Mouse (Mus musculus): ENCODE measurements around the gene Tpmt. TPM values are rescaled to one million over a fixed set of nuclear protein-coding genes. Genes with fewer than 3 reads are reported as not detected.

Gene Tpmt
- 16.3 and 21.1 TPM in 2 replicates for polyA plus RNA-seq (2016; fragmentation: Nextera tagmentation; extraction: Ambion mirVana)

DNA sequence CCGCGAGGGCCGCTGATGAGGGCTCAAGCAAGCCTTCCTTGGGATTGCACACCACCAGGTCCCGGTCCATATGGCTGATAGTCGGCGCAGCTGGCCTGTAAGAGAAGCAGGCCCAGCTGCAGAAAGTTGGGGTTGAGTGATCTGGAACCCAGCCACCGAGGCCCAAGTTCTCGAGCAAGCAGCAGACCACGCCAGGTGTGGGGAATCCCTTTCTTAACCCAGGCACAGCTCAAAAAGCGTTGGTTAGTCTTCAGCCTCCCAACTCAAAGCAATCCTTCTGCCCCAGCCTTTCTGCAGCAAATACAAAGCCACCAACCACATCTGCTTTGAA is at the start of gene Tpmt:
Gene Tpmt (minus strand): TSS at position 121 of the 331 bp plus-strand sequence.
- no peaks in the 10 kb centered on the region for H3K9me3 ChIP-seq
- H3K4me1 ChIP-seq, result peaks cover 19% of the 10 kb centered on the region
- H3K4me3 ChIP-seq, result peak within 1 kb of the TSS; percentile 96
- no peaks in the 10 kb centered on the region for H3K27me3 ChIP-seq (ENCODE audit: insufficient read depth, poor library complexity, severe bottlenecking)
- peak within 1 kb of the TSS; percentile 89 for H3K27ac ChIP-seq
- DNase-seq (ENCODE audit: low spot score), result no peak
- H3K36me3 ChIP-seq, result peaks cover 11% of the 10 kb centered on the region
- WGBS, result 22% methylated on average over 10 of the region's 10 CpGs

DNA sequence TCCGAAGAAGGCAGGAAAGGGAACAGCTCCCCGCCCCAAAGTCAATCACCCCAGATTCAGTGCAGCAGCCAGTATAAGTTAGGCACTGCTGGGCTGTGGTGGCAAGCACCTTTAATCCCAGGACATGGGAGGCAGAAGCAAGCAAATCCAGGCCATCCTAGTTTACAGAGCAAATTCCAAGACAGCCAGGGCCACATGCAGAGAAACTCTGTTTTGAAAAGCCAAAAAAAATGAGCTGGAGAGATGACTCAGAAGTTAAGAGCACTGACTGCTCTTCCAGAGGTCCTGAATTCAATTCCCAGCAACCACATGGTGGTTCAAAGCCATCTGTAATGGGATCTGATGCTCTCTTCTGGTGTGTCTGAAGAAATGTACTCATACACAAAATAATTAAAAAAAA is 49.3 kb upstream of the Tpmt start:
- DNase-seq (ENCODE audit: low spot score), result no peak
- no peak overlapping the region for H3K4me3 ChIP-seq
- H3K27me3 ChIP-seq (ENCODE audit: insufficient read depth, poor library complexity, severe bottlenecking), result no peaks in the 10 kb centered on the region
- no peak overlapping the region for H3K27ac ChIP-seq
- H3K4me1 ChIP-seq, result no peaks in the 10 kb centered on the region
- peaks cover 84% of the 10 kb centered on the region for H3K36me3 ChIP-seq
- 90% methylated on average over 2 of the region's 2 CpGs for WGBS
- no peaks in the 10 kb centered on the region for H3K9me3 ChIP-seq

DNA sequence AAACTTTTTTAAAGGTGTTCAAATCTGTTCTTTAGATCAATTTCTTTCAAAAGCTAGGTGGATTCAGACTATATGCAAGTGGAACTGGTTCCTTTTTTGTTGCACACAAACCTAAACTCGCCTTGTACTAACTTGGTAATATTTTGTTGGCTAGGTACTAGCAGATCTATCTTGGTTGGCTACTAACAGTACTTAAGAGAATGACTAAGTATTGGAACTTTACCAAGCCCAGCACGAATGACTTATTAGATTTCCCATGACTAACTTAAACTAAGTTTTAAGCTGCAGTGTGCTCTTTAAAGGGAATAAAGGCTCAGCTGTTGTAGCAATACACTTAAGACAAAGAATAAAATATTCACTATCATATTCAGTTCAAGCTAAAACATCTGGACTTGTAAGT is 44.7 kb upstream of the Tpmt start:
- WGBS, result 88% methylated on average over 2 of the region's 2 CpGs
- Histone ChIP-seq H3K27me3 (ENCODE audit: insufficient read depth, poor library complexity, severe bottlenecking) (no peaks in the 10 kb centered on the region), H3K4me1 (no peaks in the 10 kb centered on the region), H3K4me3 (no peak overlapping the region), H3K9me3 (no peaks in the 10 kb centered on the region), H3K27ac (no peak overlapping the region), H3K36me3 (peaks cover 90% of the 10 kb centered on the region)
- no peak for DNase-seq (ENCODE audit: low spot score)

DNA sequence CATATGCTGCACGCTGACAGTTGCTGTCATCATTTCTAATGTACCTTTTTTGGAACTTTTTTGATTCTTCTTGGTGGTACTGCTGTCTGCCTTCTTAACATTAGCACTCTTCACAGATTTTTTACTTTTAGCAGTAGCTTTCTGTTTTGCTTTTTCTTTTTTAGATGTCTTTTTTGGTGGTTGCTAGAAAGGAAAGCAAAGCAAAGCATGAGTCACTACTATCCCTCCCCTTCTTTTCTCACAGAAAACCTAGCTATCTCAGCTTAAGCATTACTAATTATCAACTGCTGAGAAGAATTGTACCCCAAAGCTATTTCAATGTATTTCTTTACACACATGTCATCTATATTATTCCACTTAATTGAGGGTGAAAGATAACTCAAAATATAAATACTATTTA is 43.9 kb upstream of the Tpmt start:
- WGBS, result 91% methylated on average over 1 of the region's 1 CpGs
- DNase-seq (ENCODE audit: low spot score), result no peak
- no peak overlapping the region for H3K27ac ChIP-seq
- H3K9me3 ChIP-seq, result no peaks in the 10 kb centered on the region
- peaks cover 86% of the 10 kb centered on the region for H3K36me3 ChIP-seq
- no peaks in the 10 kb centered on the region for H3K4me1 ChIP-seq
- H3K4me3 ChIP-seq, result no peak overlapping the region
- H3K27me3 ChIP-seq (ENCODE audit: insufficient read depth, poor library complexity, severe bottlenecking), result no peaks in the 10 kb centered on the region

DNA sequence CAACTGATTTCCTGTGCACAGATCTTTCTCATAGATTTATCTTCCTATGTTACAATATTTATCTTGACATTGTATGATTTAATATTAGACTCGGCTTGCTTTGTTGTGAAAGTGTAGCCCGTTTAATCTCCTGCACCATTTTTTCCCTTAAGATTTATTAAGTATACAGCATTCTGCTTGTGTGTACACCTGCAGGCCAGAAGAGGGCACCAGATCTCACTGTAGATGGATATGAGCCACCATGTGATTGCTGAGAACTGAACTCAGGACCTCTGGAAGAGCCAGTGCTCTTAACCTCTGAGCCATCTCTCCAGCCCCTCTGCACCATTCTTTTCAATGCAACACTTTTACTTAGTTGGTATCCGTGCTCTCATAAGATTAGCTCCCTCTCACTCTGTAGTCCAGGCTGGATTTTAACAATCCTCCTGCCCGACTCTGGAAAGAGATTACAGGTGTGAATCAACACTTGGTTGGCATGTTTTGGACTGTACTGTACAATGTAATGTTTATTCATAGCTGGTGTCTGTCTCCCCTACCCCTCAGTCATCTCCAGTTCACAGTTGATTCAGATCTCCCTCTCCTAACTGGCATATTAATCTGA is 36.5 kb upstream of the Tpmt start:
- Histone ChIP-seq H3K27ac (no peak overlapping the region), H3K36me3 (peaks cover 47% of the 10 kb centered on the region), H3K4me1 (0 out of 2 replicates have a peak, but pooled peaks cover 2% of the 10 kb centered on the region), H3K27me3 (ENCODE audit: insufficient read depth, poor library complexity, severe bottlenecking) (no peaks in the 10 kb centered on the region), H3K9me3 (no peaks in the 10 kb centered on the region), H3K4me3 (no peak overlapping the region)
- peak; percentile 43 for DNase-seq (ENCODE audit: low spot score)
- WGBS, result 86% methylated on average over 4 of the region's 4 CpGs

DNA sequence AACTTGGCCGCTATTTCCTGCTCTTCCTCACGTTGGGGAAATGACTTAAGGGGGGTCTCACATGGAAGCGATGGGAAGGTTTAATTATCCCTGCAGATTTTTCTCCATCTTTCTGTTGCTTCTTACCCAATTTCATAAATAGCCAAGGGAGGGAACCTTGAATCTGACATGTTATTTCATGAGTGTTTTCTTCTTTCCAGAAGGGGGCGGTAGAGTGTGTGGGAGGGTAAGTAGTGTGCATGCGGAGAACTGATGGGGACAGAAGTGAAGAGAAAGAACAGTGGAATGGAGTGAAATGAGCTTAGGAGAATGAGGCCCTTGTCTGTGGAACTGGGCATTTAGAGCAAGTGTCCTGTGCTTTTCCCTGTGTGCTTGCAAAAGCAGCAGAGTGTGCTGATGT is 34.3 kb upstream of the Tpmt start:
- H3K27me3 ChIP-seq (ENCODE audit: insufficient read depth, poor library complexity, severe bottlenecking), result no peaks in the 10 kb centered on the region
- no peak overlapping the region for H3K27ac ChIP-seq
- no peak for DNase-seq (ENCODE audit: low spot score)
- H3K9me3 ChIP-seq, result no peaks in the 10 kb centered on the region
- H3K4me1 ChIP-seq, result 0 out of 2 replicates have a peak, but pooled peaks cover 4% of the 10 kb centered on the region
- H3K4me3 ChIP-seq, result no peak overlapping the region
- H3K36me3 ChIP-seq, result peaks cover 33% of the 10 kb centered on the region
- WGBS, result 72% methylated on average over 5 of the region's 5 CpGs

DNA sequence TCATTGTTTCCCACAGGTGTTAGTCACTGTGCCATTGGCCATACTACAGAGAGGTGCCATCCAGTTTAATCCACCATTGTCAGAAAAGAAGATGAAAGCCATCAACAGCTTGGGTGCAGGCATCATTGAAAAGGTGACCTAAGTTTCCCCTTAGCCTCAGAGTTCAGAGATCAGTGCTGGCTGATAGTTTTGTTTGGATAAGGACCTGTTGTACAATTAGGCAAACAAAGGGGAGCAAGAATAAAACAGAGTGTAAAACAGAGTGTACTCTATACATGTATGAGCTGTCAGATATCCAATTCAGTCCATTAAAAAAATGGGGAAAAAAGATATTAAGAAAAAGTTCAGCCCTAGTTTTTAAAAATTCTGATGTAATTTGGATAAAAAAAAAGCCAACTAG is 32.8 kb upstream of the Tpmt start:
- DNase-seq (ENCODE audit: low spot score), result peak; percentile 58
- Histone ChIP-seq H3K4me1 (0 out of 2 replicates have a peak, but pooled peaks cover 4% of the 10 kb centered on the region), H3K27ac (no peak overlapping the region), H3K36me3 (peaks cover 31% of the 10 kb centered on the region), H3K27me3 (ENCODE audit: insufficient read depth, poor library complexity, severe bottlenecking) (no peaks in the 10 kb centered on the region), H3K4me3 (no peak overlapping the region), H3K9me3 (no peaks in the 10 kb centered on the region)

DNA sequence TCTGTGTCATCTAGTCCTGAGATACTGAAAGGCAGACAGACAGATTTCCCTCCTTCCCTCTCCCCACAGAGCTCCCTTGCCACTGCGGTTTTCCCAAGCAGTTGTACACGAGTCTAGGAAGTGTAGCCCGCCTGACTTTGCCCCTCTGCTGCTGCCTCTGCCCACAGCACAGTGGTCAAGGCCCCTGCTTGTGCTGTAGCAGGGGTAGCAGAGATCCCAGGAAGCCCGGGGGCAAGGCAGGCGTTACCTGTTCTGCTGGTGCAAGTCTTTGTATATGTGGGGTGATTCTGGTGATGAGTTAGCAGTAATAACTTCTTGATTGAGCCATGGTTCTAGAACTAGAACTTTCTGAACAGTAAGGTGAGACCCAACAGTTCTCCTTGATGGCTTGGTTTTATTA is 31.6 kb upstream of the Tpmt start:
- 0 out of 2 replicates have a peak, but pooled peaks cover 4% of the 10 kb centered on the region for H3K4me1 ChIP-seq
- H3K36me3 ChIP-seq, result peaks cover 32% of the 10 kb centered on the region
- 73% methylated on average over 5 of the region's 5 CpGs for whole genome bisulfite sequencing

DNA sequence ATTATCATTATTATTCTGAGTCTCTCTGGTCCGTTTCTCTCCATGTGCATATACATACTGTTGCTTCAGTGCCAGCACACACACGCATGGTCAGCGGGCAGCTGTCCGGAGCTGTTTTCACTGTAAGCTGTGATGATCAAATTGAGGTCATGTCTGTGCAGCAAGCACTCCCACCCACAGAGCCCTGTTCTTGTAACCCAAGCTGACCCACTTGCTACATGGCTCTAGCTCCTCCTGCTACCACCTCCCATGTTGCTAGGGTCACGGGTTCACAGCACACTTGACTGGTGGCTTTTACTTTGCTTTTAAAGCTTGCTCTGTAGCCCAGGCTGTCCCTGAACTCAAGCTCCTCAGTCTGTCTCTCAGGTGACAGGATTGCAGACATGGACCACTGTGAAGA is 27.9 kb upstream of the Tpmt start:
- no peak overlapping the region for H3K27ac ChIP-seq
- no peaks in the 10 kb centered on the region for H3K9me3 ChIP-seq
- H3K4me1 ChIP-seq, result 0 out of 2 replicates have a peak, but pooled peaks cover 4% of the 10 kb centered on the region
- no peaks in the 10 kb centered on the region for H3K27me3 ChIP-seq (ENCODE audit: insufficient read depth, poor library complexity, severe bottlenecking)
- peaks cover 22% of the 10 kb centered on the region for H3K36me3 ChIP-seq
- no peak overlapping the region for H3K4me3 ChIP-seq
- WGBS, result 90% methylated on average over 5 of the region's 5 CpGs
- DNase-seq (ENCODE audit: low spot score), result peak; percentile 62

More for the DNA sequence above, 31.6 kb upstream of the Tpmt start:
- no peaks in the 10 kb centered on the region for H3K9me3 ChIP-seq
- no peak overlapping the region for H3K4me3 ChIP-seq
- no peak overlapping the region for H3K27ac ChIP-seq
- peak; percentile 62 for DNase-seq (ENCODE audit: low spot score)
- no peaks in the 10 kb centered on the region for H3K27me3 ChIP-seq (ENCODE audit: insufficient read depth, poor library complexity, severe bottlenecking)

DNA sequence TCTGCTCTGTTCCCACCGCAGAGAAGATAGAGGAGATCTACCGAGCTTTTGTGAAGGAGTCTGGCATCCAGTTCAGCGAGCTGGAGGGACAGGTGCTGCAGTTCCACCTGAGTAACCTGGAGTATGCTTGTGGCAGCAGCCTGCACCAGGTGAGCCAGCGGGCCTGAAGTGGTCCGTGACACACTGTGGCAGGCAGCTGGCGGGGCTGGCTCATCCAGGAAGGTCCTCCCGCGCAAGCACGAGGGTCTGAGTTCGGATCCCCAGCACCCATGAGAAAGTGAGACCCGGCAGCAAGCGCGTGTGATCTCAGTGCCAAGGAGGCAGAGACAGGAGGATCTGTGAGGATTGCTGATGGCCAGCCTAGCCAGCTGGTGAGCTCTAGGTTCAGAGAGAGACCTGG is 27.3 kb upstream of the Tpmt start:
- peaks cover 22% of the 10 kb centered on the region for H3K36me3 ChIP-seq
- 87% methylated on average over 13 of the region's 13 CpGs for WGBS

DNA sequence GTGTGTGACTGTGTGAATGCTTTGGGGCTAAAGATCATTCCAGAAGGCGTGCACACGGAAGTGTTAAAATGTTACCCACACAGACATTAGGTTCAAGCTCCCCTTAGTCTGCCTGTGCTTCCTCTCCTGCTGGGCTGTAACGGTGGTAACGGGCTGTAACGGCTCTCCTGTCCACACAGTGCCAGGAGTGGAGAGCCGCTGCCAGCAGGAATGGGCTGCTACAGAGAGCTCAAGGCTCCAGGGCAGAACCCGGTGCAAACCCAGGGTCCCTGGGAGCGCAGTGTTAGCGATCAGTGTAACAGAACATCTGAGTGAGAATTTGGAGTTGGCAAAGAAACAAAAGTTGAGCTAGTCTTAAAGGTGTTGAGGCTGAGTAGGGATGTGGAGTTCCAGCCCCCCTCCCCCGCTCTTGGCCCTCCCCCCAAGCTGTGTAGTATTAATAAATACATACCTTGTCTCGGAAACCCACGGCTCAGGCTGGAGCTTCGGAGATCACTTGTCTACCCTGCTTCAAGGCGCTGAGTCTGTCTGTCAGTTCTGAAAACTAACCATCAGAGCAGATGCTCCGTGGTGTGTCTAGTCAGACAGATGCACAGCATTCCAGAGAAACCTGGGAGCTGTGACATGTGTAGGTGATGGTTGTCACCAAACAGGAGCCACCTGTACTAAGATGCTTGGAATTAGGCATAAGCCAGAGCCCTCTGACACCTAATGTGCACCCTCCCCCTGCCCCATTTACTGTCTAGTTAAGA is 26.0 kb upstream of the Tpmt start:
- peaks cover 25% of the 10 kb centered on the region for H3K36me3 ChIP-seq
- H3K4me1 ChIP-seq, result no peaks in the 10 kb centered on the region
- no peak overlapping the region for H3K27ac ChIP-seq
- 76% methylated on average over 15 of the region's 15 CpGs for WGBS
- H3K9me3 ChIP-seq, result no peaks in the 10 kb centered on the region
- H3K27me3 ChIP-seq (ENCODE audit: insufficient read depth, poor library complexity, severe bottlenecking), result no peaks in the 10 kb centered on the region
- H3K4me3 ChIP-seq, result no peak overlapping the region
- DNase-seq (ENCODE audit: low spot score), result peak; percentile 63

More for the DNA sequence above, 27.3 kb upstream of the Tpmt start:
- Histone ChIP-seq H3K4me1 (0 out of 2 replicates have a peak, but pooled peaks cover 4% of the 10 kb centered on the region), H3K27me3 (ENCODE audit: insufficient read depth, poor library complexity, severe bottlenecking) (no peaks in the 10 kb centered on the region), H3K9me3 (no peaks in the 10 kb centered on the region), H3K4me3 (no peak overlapping the region), H3K27ac (no peak overlapping the region)
- peak; percentile 58 for DNase-seq (ENCODE audit: low spot score)

DNA sequence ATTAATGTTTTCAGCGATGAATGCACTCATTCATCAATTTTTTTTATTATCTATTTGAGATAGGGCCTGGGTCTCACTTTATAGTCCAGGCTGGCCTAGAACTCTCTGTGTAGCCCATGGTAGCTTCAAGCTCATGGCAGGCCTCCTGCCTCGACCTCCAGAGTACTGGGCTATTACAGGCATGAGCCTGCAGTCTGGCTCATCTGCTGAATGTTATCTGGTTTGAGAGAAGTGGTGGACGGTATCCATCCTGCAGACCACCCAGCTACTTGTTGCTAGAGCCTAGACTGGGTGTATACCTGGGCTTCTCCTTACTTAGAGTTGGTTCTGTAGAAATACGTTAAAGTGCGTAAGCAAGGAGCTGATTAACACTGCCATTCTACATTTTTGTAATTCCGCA is 22.5 kb upstream of the Tpmt start:
- H3K36me3 ChIP-seq, result peaks cover 31% of the 10 kb centered on the region
- H3K27ac ChIP-seq, result no peak overlapping the region
- no peaks in the 10 kb centered on the region for H3K9me3 ChIP-seq
- DNase-seq (ENCODE audit: low spot score), result peak; percentile 64
- no peak overlapping the region for H3K4me3 ChIP-seq
- 78% methylated on average over 6 of the region's 6 CpGs for WGBS
- H3K4me1 ChIP-seq, result no peaks in the 10 kb centered on the region
- no peaks in the 10 kb centered on the region for H3K27me3 ChIP-seq (ENCODE audit: insufficient read depth, poor library complexity, severe bottlenecking)

DNA sequence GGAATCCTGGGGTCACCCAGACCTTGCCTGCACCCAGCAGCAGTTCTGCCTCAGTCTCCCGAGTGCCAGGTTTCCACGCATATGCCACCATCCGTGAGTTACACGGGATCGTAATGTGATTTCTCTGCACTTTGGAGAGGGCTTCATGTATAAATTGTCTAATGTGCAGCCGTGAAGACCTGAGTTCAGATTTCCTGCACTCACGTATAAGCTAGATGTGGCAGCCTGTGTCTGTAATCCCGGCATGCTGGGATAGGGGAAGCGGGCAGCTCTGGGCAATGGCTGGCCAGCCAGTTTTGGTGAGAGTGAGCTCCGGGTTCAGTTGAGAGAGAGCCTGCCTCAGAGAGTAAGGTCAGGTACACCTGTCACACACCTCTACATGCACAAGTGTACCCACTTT is 22.0 kb upstream of the Tpmt start:
- no peak overlapping the region for H3K27ac ChIP-seq
- no peak overlapping the region for H3K4me3 ChIP-seq
- DNase-seq (ENCODE audit: low spot score), result peak; percentile 67
- peaks cover 30% of the 10 kb centered on the region for H3K36me3 ChIP-seq
- H3K9me3 ChIP-seq, result no peaks in the 10 kb centered on the region
- no peaks in the 10 kb centered on the region for H3K27me3 ChIP-seq (ENCODE audit: insufficient read depth, poor library complexity, severe bottlenecking)
- WGBS, result 97% methylated on average over 10 of the region's 10 CpGs
- H3K4me1 ChIP-seq, result no peaks in the 10 kb centered on the region

Data from heart, embryonic 10.5 days (tissue).